Mouse (Mus musculus) CD4-positive helper T cell, adult 2 months (primary cell): ENCODE data around the gene Fbxl17.

Experiments used
- DNase-seq: peaks from one replicate; pipeline ENCODE4 v3.0.0-alpha.2; 2012; ENCODE audit warnings: low read depth, missing footprints, low spot score

Fbxl17 gene

GRCm38 (mm10) chr17:63282004-63282403 is 217.8 kb downstream of the Fbxl17 start:
- DNase-seq = no peak

GRCm38 (mm10) chr17:63280990-63281389 is 218.8 kb downstream of the Fbxl17 start:
- no peak for DNase-seq

GRCm38 (mm10) chr17:63279144-63279543 is 220.7 kb downstream of the Fbxl17 start:
- no peak for DNase-seq

- DNase-seq = no peak
Observed at GRCm38 (mm10) chr17:63273353-63273752, 226.5 kb downstream of the Fbxl17 start.

- DNase-seq = no peak
Observed at GRCm38 (mm10) chr17:63272914-63273313, 226.9 kb downstream of the Fbxl17 start.

DNA sequence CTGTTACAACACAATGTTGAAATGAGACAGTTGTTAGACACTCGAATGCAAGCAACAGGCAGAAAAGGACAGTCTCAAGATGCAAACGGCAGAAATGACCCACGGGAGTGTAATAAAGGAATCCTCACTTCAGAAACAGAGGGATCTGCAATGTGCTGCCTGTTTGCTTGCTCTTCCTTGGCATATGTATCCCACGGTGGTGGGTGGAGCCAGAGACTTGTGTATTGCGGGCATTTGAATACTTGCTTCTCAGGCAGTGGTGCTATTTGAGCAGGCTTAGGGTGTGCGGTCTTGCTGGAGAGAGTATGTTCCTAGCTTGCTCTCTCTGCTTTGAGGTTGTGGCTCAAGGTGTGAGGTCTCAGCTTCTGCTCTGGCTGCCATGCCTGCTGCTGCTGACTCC is 228.8 kb downstream of the Fbxl17 start:
- DNase-seq = no peak

- DNase-seq = no peak
Observed at GRCm38 (mm10) chr17:63270513-63270912, 229.3 kb downstream of the Fbxl17 start.

- DNase-seq = no peak
Observed at GRCm38 (mm10) chr17:63262674-63263073, 237.1 kb downstream of the Fbxl17 start.

GRCm38 (mm10) chr17:63261508-63262141 is 238.2 kb downstream of the Fbxl17 start:
- no peak for DNase-seq

DNA sequence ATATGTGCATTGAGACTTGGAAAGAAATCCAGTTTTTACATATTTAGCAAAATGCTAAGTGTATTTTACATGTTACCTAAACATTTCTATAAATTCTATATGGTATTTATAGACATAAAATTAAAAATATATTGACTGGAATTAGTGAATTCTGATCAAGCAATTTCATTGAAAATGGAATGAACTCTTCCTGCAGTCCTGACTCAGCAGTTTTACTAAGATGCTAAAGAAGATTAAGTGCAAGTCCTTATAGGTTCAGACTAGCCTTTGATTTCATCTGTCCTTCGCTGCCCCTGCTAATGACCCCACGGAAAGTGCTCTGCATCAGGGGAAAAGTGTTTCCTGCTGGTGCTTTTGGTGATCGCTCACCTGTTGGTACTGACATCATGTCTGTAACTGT is 240.7 kb downstream of the Fbxl17 start:
- no peak for DNase-seq

DNA sequence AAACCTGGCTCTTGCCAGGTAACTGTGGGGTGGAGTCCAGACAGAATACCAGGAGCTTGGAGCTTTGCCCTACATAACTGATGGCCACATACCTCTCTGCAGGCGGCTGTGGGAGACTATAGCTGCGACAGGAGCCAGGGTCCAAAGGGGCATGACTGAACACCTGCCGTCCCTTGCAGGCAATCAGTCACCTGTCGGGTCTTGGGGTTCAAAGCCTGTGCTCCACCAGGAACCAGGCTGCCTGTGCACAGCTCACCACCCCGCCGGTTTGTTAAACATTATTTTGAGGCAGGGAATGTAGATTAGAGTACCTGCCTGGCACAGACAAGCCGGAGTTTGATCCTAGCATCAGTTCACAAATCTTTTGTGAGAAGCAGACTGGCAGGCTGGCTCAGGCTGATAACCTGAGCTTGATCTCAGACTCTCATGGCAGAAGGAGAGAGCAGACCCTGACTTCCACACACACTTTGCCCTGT is 253.6 kb downstream of the Fbxl17 start:
- no peak for DNase-seq

GRCm38 (mm10) chr17:63245472-63245871 is 254.3 kb downstream of the Fbxl17 start:
- DNase-seq = no peak

GRCm38 (mm10) chr17:63242761-63243160 is 257.1 kb downstream of the Fbxl17 start:
- DNase-seq = no peak

DNA sequence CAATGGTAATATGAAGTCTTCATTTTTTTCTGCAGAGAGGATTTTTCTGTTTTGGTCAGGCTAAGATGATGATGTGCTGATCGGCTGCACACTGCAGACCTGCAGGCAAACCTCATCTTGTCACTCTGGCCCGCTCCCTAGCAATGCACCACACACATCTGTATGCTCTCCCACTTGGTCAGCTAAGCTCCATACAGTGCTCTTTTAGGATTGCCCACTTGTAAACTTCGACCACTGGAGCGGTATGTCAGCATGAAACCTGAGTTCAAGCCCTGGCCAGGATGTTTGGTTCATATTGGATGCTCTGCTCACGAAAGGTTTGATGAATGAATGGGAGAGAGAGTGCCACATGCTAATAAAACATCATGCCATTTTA is 259.1 kb downstream of the Fbxl17 start:
- no peak for DNase-seq

- no peak for DNase-seq
Observed at GRCm38 (mm10) chr17:63240021-63240730, 259.6 kb downstream of the Fbxl17 start.

GRCm38 (mm10) chr17:63236846-63237245 is 263.0 kb downstream of the Fbxl17 start:
- DNase-seq = no peak

- peak; percentile 7 for DNase-seq
Observed at GRCm38 (mm10) chr17:63236221-63236620, 263.6 kb downstream of the Fbxl17 start.

GRCm38 (mm10) chr17:63235821-63236220 is 264.0 kb downstream of the Fbxl17 start:
- DNase-seq = no peak

DNA sequence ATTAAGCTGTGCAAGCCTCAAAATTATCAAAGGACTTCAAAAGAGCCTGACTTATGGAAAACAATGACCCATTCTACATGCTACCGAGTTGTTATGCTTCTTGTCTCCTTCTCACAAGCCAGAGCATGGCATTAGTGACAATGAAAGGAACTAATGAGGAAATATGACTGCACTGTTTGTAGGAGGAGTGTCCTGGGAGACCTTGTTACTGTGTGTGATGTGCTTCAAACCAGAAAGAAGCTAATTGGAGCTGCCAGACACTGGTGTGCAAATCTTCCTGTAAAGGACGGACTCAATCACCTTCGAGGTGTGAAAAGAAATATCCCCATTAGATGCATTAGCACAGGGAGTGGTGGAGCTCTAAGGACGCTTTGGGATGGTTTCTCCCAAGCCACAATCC is 270.7 kb downstream of the Fbxl17 start:
- no peak for DNase-seq

GRCm38 (mm10) chr17:63226380-63226779 is 273.4 kb downstream of the Fbxl17 start:
- no peak for DNase-seq

DNA sequence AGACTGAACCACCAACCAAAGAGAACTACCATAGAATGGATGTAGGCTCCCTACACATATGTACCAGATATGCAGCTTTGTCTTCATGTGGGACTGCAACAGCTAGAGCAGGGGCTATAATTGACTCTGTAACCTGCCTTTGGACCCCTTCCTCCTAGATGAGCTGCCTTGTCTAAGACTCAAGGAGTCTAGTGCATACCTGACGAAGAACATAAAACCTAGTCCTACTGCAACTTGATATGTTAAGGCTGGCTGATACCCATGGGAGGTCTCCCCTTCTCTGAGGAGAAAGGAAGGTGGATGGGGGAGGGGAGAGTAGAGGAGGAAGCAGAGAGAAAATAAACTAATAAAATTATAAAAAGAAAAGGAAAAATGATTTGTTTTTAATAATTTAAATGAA is 273.9 kb downstream of the Fbxl17 start:
- no peak for DNase-seq

- DNase-seq = no peak
Observed at GRCm38 (mm10) chr17:63223675-63224074, 276.1 kb downstream of the Fbxl17 start.

DNA sequence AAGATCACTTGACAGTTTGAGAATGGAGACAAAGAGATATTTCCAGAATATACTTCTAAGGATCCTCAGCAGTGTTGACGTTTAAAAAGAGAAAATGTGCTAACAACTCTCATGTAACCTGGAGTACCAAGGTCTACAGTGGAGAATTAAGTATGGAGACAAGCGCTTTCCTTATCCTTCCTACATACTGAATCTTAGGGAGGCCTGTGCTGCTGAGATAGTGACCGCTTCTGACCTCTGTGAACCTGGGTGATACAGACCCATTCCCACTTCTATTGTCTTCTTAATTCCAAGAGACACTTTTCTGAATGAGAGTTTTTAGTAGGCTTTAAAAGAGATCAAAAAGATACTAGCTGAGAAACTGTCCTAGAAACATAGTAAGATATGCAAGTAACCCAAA is 278.2 kb downstream of the Fbxl17 start:
- DNase-seq = no peak
